8 mouse cellular contexts compared by ENCODE assay signal in genomic region chr12:79679251-79679901, GRCm38 (mm10).
DNase-seq lines count a peak whose midpoint lies in the region; ATAC-seq and TF ChIP-seq lines count a peak whose summit lies in the region.

No protein-coding gene starts in this region.

- no peak overlapping the region for H3K4me3 ChIP-seq in liver, postnatal 0 days (ENCODE audit: low read depth, low read length)
- no peak overlapping the region for H3K4me3 ChIP-seq in forebrain, embryonic 15.5 days
- H3K4me3 ChIP-seq in hindbrain, embryonic 13.5 days: no peak overlapping the region
- H3K4me3 ChIP-seq in stomach, embryonic 14.5 days (ENCODE audit: low read depth, low read length): no peak overlapping the region

- ATAC-seq in liver, postnatal 0 days: no peak
- ATAC-seq in forebrain, embryonic 15.5 days (replicated peaks): no peak
- no peak for ATAC-seq in hindbrain, embryonic 13.5 days (ENCODE audit: low FRiP score)
- no peak for ATAC-seq in stomach, embryonic 14.5 days (ENCODE audit: insufficient number of reproducible peaks, insufficient read depth, low FRiP score, low read depth)

- no peaks in the 10 kb centered on the region for H3K9me3 ChIP-seq in liver, postnatal 0 days (ENCODE audit: low read length)
- no peaks in the 10 kb centered on the region for H3K9me3 ChIP-seq in forebrain, embryonic 15.5 days
- no peaks in the 10 kb centered on the region for H3K9me3 ChIP-seq in hindbrain, embryonic 13.5 days
- no peaks in the 10 kb centered on the region for H3K9me3 ChIP-seq in stomach, embryonic 14.5 days (ENCODE audit: control insufficient read depth, low read depth, low read length)

- no peak for TF ChIP-seq CTCF in liver, postnatal 0 days (IDR thresholded peaks at IDR 0.05; ENCODE audit: low read depth)

- DNase-seq in liver, postnatal 0 days: no peak
- DNase-seq in liver: no peak
- DNase-seq in thymus, adult 18-20 months: no peak
- DNase-seq in cerebellum, adult 18-20 months: no peak
- DNase-seq in ovary, adult 18-20 months (ENCODE audit: low spot score): no peak

- no peak overlapping the region for H3K9ac ChIP-seq in liver, postnatal 0 days (replicated peaks)
- H3K9ac ChIP-seq in forebrain, embryonic 15.5 days (replicated peaks): no peak overlapping the region
- no peak overlapping the region for H3K9ac ChIP-seq in hindbrain, embryonic 13.5 days
- H3K9ac ChIP-seq in stomach, embryonic 14.5 days (replicated peaks; ENCODE audit: low read depth, low read length): no peak overlapping the region

- H3K4me1 ChIP-seq in liver, postnatal 0 days (ENCODE audit: insufficient read depth): peaks cover 21% of the 10 kb centered on the region
- H3K4me1 ChIP-seq in forebrain, embryonic 15.5 days: peaks cover 37% of the 10 kb centered on the region
- H3K4me1 ChIP-seq in hindbrain, embryonic 13.5 days (replicated peaks): peaks cover 12% of the 10 kb centered on the region; the same call in 1 of the 2 replicates
- H3K4me1 ChIP-seq in stomach, embryonic 14.5 days (ENCODE audit: control insufficient read depth, insufficient read depth, low read length): peaks cover 49% of the 10 kb centered on the region

- H3K4me2 ChIP-seq in liver, postnatal 0 days (ENCODE audit: low read depth, low read length): no peak overlapping the region
- no peak overlapping the region for H3K4me2 ChIP-seq in forebrain, embryonic 15.5 days (replicated peaks)
- no peak overlapping the region for H3K4me2 ChIP-seq in hindbrain, embryonic 13.5 days
- no peak overlapping the region for H3K4me2 ChIP-seq in stomach, embryonic 14.5 days (replicated peaks; ENCODE audit: low read depth, low read length)

- H3K27ac ChIP-seq in liver, postnatal 0 days (ENCODE audit: low read depth): 0 out of 2 replicates have a peak overlapping the region, but pooled peaks have one; percentile 4
- H3K27ac ChIP-seq in forebrain, embryonic 15.5 days (replicated peaks): peak overlapping the region; percentile 54
- peak overlapping the region; percentile 79 for H3K27ac ChIP-seq in hindbrain, embryonic 13.5 days
- peak overlapping the region; percentile 49; the same call in 1 of the 2 replicates for H3K27ac ChIP-seq in stomach, embryonic 14.5 days (ENCODE audit: low read length)

- no peaks in the 10 kb centered on the region for H3K36me3 ChIP-seq in liver, postnatal 0 days (replicated peaks; ENCODE audit: insufficient read depth, low read length)
- H3K36me3 ChIP-seq in forebrain, embryonic 15.5 days: no peaks in the 10 kb centered on the region
- no peaks in the 10 kb centered on the region for H3K36me3 ChIP-seq in hindbrain, embryonic 13.5 days
- no peaks in the 10 kb centered on the region for H3K36me3 ChIP-seq in stomach, embryonic 14.5 days (ENCODE audit: control insufficient read depth, insufficient read depth, low read length)

- 77% methylated on average over 11 of the region's 11 CpGs for WGBS in liver, postnatal 0 days (ENCODE audit: insufficient replicate concordance)
- 62% methylated on average over 11 of the region's 11 CpGs for WGBS in forebrain, embryonic 15.5 days
- 75% methylated on average over 11 of the region's 11 CpGs for WGBS in hindbrain, embryonic 13.5 days
- 66% methylated on average over 11 of the region's 11 CpGs for WGBS in stomach, embryonic 14.5 days

- H3K27me3 ChIP-seq in liver, postnatal 0 days (ENCODE audit: insufficient read depth, low read length): no peaks in the 10 kb centered on the region
- H3K27me3 ChIP-seq in forebrain, embryonic 15.5 days: no peaks in the 10 kb centered on the region
- no peaks in the 10 kb centered on the region for H3K27me3 ChIP-seq in hindbrain, embryonic 13.5 days
- no peaks in the 10 kb centered on the region for H3K27me3 ChIP-seq in stomach, embryonic 14.5 days (ENCODE audit: control insufficient read depth, insufficient read depth, low read length)

- TF ChIP-seq EP300 in liver, postnatal 0 days (IDR thresholded peaks at IDR 0.05; ENCODE audit: low read depth): no peak

Comparison
In these comparisons a context has a peak if more than half of its experiments do, and no peak if none do; other contexts are left out.
1. H3K27ac ChIP-seq: peak in every context shown above with its lines; median percentile 79 in hindbrain, embryonic 13.5 days; 54 in forebrain, embryonic 15.5 days; 49 in stomach, embryonic 14.5 days; 4 in liver, postnatal 0 days.